ENCODE assay signal across 25 mouse cellular contexts in genomic region chr4:53080290-53080689, GRCm38 (mm10).
"Had no signal": no experiment of that assay in that cellular context is flagged by ENCODE, and none has a peak within 500 bp of the region (broad histone marks: within the 10 kb centered on the region; RNA-seq: fewer than 3 reads in every experiment).

No protein-coding gene starts in this region.

- H3K9me3 ChIP-seq: heart, embryonic 10.5 days; heart, embryonic 12.5 days; hindbrain, embryonic 13.5 days; hindbrain, embryonic 15.5 days; kidney, embryonic 15.5 days; limb, embryonic 13.5 days; limb, embryonic 15.5 days had no signal

- H3K27ac ChIP-seq: heart, embryonic 10.5 days; hindbrain, embryonic 13.5 days; hindbrain, embryonic 15.5 days; hindbrain, postnatal 0 days; kidney, embryonic 15.5 days; kidney, postnatal 0 days; limb, embryonic 13.5 days; limb, embryonic 15.5 days; liver, embryonic 14.5 days had no signal

- DNase-seq: gastrocnemius, postnatal 10 days; gastrocnemius, postnatal 36 days; heart, adult 18-20 months; heart, postnatal 10 days; heart, postnatal 36 days; kidney, adult 11 months; kidney, adult 2 months; kidney, adult 9 months; kidney, postnatal 14 days; kidney, postnatal 36 days; layer of hippocampus, adult 9-11 months; layer of hippocampus, postnatal 36 days; left cerebral cortex, postnatal 4 days; lung, adult 18-20 months had no signal

- H3K4me3 ChIP-seq: heart, embryonic 10.5 days; heart, embryonic 12.5 days; hindbrain, embryonic 13.5 days; hindbrain, embryonic 15.5 days; kidney, embryonic 15.5 days; limb, embryonic 13.5 days; limb, embryonic 15.5 days had no signal

- H3K9ac ChIP-seq: heart, embryonic 12.5 days; hindbrain, embryonic 13.5 days; hindbrain, embryonic 15.5 days; kidney, embryonic 15.5 days; limb, embryonic 13.5 days; limb, embryonic 15.5 days; liver, embryonic 14.5 days had no signal

- H3K27me3 ChIP-seq: heart, embryonic 12.5 days; hindbrain, embryonic 13.5 days; hindbrain, embryonic 15.5 days; kidney, embryonic 15.5 days; limb, embryonic 13.5 days; limb, embryonic 15.5 days had no signal

- ATAC-seq: hindbrain, postnatal 0 days; intestine, embryonic 16.5 days had no signal

- H3K4me1 ChIP-seq: heart, embryonic 10.5 days; heart, embryonic 12.5 days; hindbrain, embryonic 13.5 days; hindbrain, embryonic 15.5 days; kidney, embryonic 15.5 days; limb, embryonic 13.5 days; limb, embryonic 15.5 days had no signal

- H3K4me2 ChIP-seq: heart, embryonic 12.5 days; hindbrain, embryonic 13.5 days; hindbrain, embryonic 15.5 days; kidney, embryonic 15.5 days; limb, embryonic 13.5 days; limb, embryonic 15.5 days had no signal
